Comparison of ENCODE assay signal across 26 mouse cellular contexts in genomic region chr3:67576724-67577123, GRCm38 (mm10). TPM values are rescaled to one million over a fixed set of nuclear protein-coding genes. Genes with fewer than 3 reads are reported as not detected.
DNase-seq lines count a peak whose midpoint lies in the region; ATAC-seq and TF ChIP-seq lines count a peak whose summit lies in the region.
"Had no signal": no experiment of that assay in that cellular context is flagged by ENCODE, and none has a peak within 500 bp of the region (broad histone marks: within the 10 kb centered on the region; RNA-seq: fewer than 3 reads in every experiment).

No protein-coding gene starts in this region.

- in situ Hi-C loops in CH12.LX (cut with MboI; ENCODE audit: low pct_ligation_motif_present, low pct_unique_long_range_greater_than_20kb, low sequenced_read_pairs): no loop called here

- dilution Hi-C loops in CH12.LX (cut with MboI; ENCODE audit: extremely low pct_ligation_motif_present, extremely low pct_unique_long_range_greater_than_20kb, low sequenced_read_pairs): no loop called here

- ATAC-seq in megakaryocyte, adult 5-6 weeks (ENCODE audit: poor library complexity, severe bottlenecking): peak; percentile 19; the same call in 1 of the 2 replicates
- ATAC-seq: CD4-positive, CD25-positive, alpha-beta regulatory T cell, adult 4 months; forebrain, embryonic 14.5 days; forebrain, embryonic 16.5 days had no signal

- peak overlapping the region; percentile 98 for H3K27ac ChIP-seq in CH12.LX (ENCODE audit: insufficient read depth, low read depth)
- peak overlapping the region; percentile 43 for H3K27ac ChIP-seq in bone marrow macrophage, adult 2 months (ENCODE audit: insufficient read depth, low read depth, low read length)
- H3K27ac ChIP-seq: embryonic facial prominence, embryonic 13.5 days; embryonic facial prominence, embryonic 15.5 days; forebrain, embryonic 10.5 days; forebrain, embryonic 12.5 days had no signal

- H3K9me3 ChIP-seq in CH12.LX (replicated peaks; ENCODE audit: low read length): peaks cover 2% of the 10 kb centered on the region
- H3K9me3 ChIP-seq: embryonic facial prominence, embryonic 13.5 days; embryonic facial prominence, embryonic 15.5 days; forebrain, embryonic 10.5 days; forebrain, embryonic 12.5 days had no signal

- peak overlapping the region; percentile 32 to 62 (median 45) for H3K4me3 ChIP-seq in CH12.LX (replicated peaks in 1 of 3; ENCODE audit: low read depth in 2 of 3, low read length in 2 of 3, poor library complexity in 1 of 3)
- H3K4me3 ChIP-seq in bone marrow macrophage, adult 2 months (ENCODE audit: insufficient read depth, low read length): no peak overlapping the region
- H3K4me3 ChIP-seq: embryonic facial prominence, embryonic 13.5 days; embryonic facial prominence, embryonic 15.5 days; erythroblast, embryonic 14.5 days; forebrain, embryonic 10.5 days; forebrain, embryonic 12.5 days had no signal

- TF ChIP-seq POLR2A in CH12.LX (IDR thresholded peaks at IDR 0.05; ENCODE audit: low read depth, low read length): no peak; the same call in 1 of the 2 replicates
- TF ChIP-seq POLR2A in bone marrow macrophage, adult 2 months (IDR thresholded peaks at IDR 0.05; ENCODE audit: borderline replicate concordance, low read depth, low read length): no peak

- no peaks in the 10 kb centered on the region for H3K79me2 ChIP-seq in CH12.LX (replicated peaks; ENCODE audit: control insufficient read depth, extremely low read depth, insufficient read depth, poor library complexity, severe bottlenecking)

- H3K4me1 ChIP-seq in CH12.LX (ENCODE audit: control insufficient read depth in 1 of 2, insufficient read depth in 2 of 2): peaks cover 10 to 47% of the 10 kb centered on the region in 2 experiments
- H3K4me1 ChIP-seq in bone marrow macrophage, adult 2 months (ENCODE audit: control insufficient read depth, insufficient read depth, low read length): peaks cover 15% of the 10 kb centered on the region
- H3K4me1 ChIP-seq: embryonic facial prominence, embryonic 13.5 days; embryonic facial prominence, embryonic 15.5 days; forebrain, embryonic 10.5 days had no signal

- no peaks in the 10 kb centered on the region for H3K36me3 ChIP-seq in CH12.LX (replicated peaks in 1 of 2; ENCODE audit: control insufficient read depth in 1 of 2, insufficient read depth in 1 of 2, low read length in 1 of 2)
- H3K36me3 ChIP-seq in splenic B cell, adult 2 months (ENCODE audit: control insufficient read depth, insufficient read depth, low read length, poor library complexity, severe bottlenecking): no peaks in the 10 kb centered on the region
- H3K36me3 ChIP-seq: embryonic facial prominence, embryonic 13.5 days; embryonic facial prominence, embryonic 15.5 days; forebrain, embryonic 10.5 days; forebrain, embryonic 12.5 days had no signal

- peak; percentile 81 for TF ChIP-seq EP300 in CH12.LX (IDR thresholded peaks at IDR 0.05; ENCODE audit: low read length)

- peak; percentile 4 for TF ChIP-seq RAD21 in CH12.LX (IDR thresholded peaks at IDR 0.05; ENCODE audit: low read depth, low read length)

- peak in 1 of 2 experiments; percentile 39; a peak in 2 of 4 replicates for TF ChIP-seq CTCF in CH12.LX (conservative IDR thresholded peaks at IDR 0.05 in 1 of 2, IDR thresholded peaks at IDR 0.05 in 1 of 2; ENCODE audit: low read depth in 2 of 2, low read length in 2 of 2)
- no peak for TF ChIP-seq CTCF in bone marrow macrophage, adult 2 months (IDR thresholded peaks at IDR 0.05; ENCODE audit: low read depth, low read length)

- no peaks in the 10 kb centered on the region for H3K27me3 ChIP-seq in CH12.LX (replicated peaks)
- H3K27me3 ChIP-seq in splenic B cell, adult 2 months (ENCODE audit: control insufficient read depth, insufficient read depth, low read length, poor library complexity, severe bottlenecking): no peaks in the 10 kb centered on the region

- H3K9ac ChIP-seq in CH12.LX (ENCODE audit: insufficient read depth, low read depth): peak overlapping the region; percentile 82
- H3K9ac ChIP-seq: embryonic facial prominence, embryonic 13.5 days; embryonic facial prominence, embryonic 15.5 days; forebrain, embryonic 12.5 days had no signal

- H3K4me2 ChIP-seq in CH12.LX (ENCODE audit: insufficient read depth, low read depth, poor library complexity, severe bottlenecking): peak overlapping the region; percentile 92
- H3K4me2 ChIP-seq: embryonic facial prominence, embryonic 13.5 days; embryonic facial prominence, embryonic 15.5 days; forebrain, embryonic 12.5 days had no signal

- peak; percentile 81 for DNase-seq in CH12.LX (ENCODE audit: extremely low read depth)
- peak; percentile 30 for DNase-seq in splenic B cell, adult 2 months (ENCODE audit: low read depth, low spot score)
- no peak for DNase-seq in thymus, postnatal 36 days
- no peak for DNase-seq in urinary bladder, postnatal 4 days (ENCODE audit: low spot score in 2 of 2)
- no peak for DNase-seq in urinary bladder, postnatal 14 days (ENCODE audit: low spot score)
- no peak for DNase-seq in kidney, adult 18-20 months
- DNase-seq: adrenal gland, adult 2 months; adrenal gland, postnatal 10 days; adrenal gland, postnatal 25 days; B cell, adult 2 months; cerebellum, adult 11-12 months; cerebellum, adult 8-10 months; cerebellum, adult 9-11 months; cerebellum, postnatal 14 days; cerebellum, postnatal 36 days; embryo, embryonic 11 days had no signal

TF ChIP-seq in CH12.LX, 34 proteins besides CTCF, POLR2A, EP300 and RAD21:
- TF ChIP-seq NRF1 (IDR thresholded peaks at IDR 0.05; ENCODE audit: low read depth, low read length) (no peak), KAT2A (IDR thresholded peaks at IDR 0.05; ENCODE audit: insufficient replicate concordance, low read length) (0 out of 2 replicates have a peak, but pooled peaks have one; percentile 40), PAX5 (IDR thresholded peaks at IDR 0.05; ENCODE audit: low read length) (no peak), JUND (conservative IDR thresholded peaks at IDR 0.05; ENCODE audit: low read depth, low read length) (no peak; the same call in 1 of the 2 replicates), ZNF384 (IDR thresholded peaks at IDR 0.05; ENCODE audit: low read depth, low read length) (no peak), NELFE (IDR thresholded peaks at IDR 0.05; ENCODE audit: low read depth, low read length) (no peak), GABPA (IDR thresholded peaks at IDR 0.05; ENCODE audit: insufficient replicate concordance, low read depth, low read length) (no peak), SMC3 (IDR thresholded peaks at IDR 0.05; ENCODE audit: low read depth, low read length) (no peak), ELF1 (IDR thresholded peaks at IDR 0.05; ENCODE audit: low read depth, low read length) (no peak), HCFC1 (IDR thresholded peaks at IDR 0.05; ENCODE audit: low read depth, low read length) (no peak), CHD2 (IDR thresholded peaks at IDR 0.05; ENCODE audit: low read length) (no peak), MAZ (IDR thresholded peaks at IDR 0.05; ENCODE audit: low read depth, low read length) (no peak), TCF12 (IDR thresholded peaks at IDR 0.05; ENCODE audit: low read depth, low read length) (no peak; the same call in 1 of the 2 replicates), IRF4 (IDR thresholded peaks at IDR 0.05; ENCODE audit: low read depth, low read length) (peak; percentile 64), ZKSCAN1 (IDR thresholded peaks at IDR 0.05; ENCODE audit: borderline replicate concordance, low read depth, low read length) (no peak), CHD1 (IDR thresholded peaks at IDR 0.05; ENCODE audit: low read depth, low read length) (no peak), BHLHE40 (IDR thresholded peaks at IDR 0.05; ENCODE audit: low read depth, low read length) (peak; percentile 51), MXI1 (IDR thresholded peaks at IDR 0.05; ENCODE audit: low read depth, low read length) (peak; percentile 29; the same call in 1 of the 2 replicates), RCOR1 (conservative IDR thresholded peaks at IDR 0.05; ENCODE audit: low read depth, low read length) (no peak), MAFK (IDR thresholded peaks at IDR 0.05; ENCODE audit: insufficient replicate concordance, low read length) (0 out of 2 replicates have a peak, but pooled peaks have one; percentile 21), ZMIZ1 (IDR thresholded peaks at IDR 0.05; ENCODE audit: low read depth, low read length) (no peak), MYC (IDR thresholded peaks at IDR 0.05; ENCODE audit: low read depth, low read length) (no peak), UBTF (IDR thresholded peaks at IDR 0.05; ENCODE audit: low read depth, low read length) (peak; percentile 71; the same call in 1 of the 2 replicates), SIN3A (IDR thresholded peaks at IDR 0.05; ENCODE audit: low read length) (no peak; the same call in 1 of the 2 replicates), ZC3H11A (IDR thresholded peaks at IDR 0.05; ENCODE audit: low read depth, low read length) (no peak), POLR2AphosphoS2 (IDR thresholded peaks at IDR 0.05; ENCODE audit: low read depth, low read length) (no peak), JUN (IDR thresholded peaks at IDR 0.05; ENCODE audit: insufficient read depth, low read depth, low read length) (peak; percentile 24; the same call in 1 of the 2 replicates), TBP (conservative IDR thresholded peaks at IDR 0.05; ENCODE audit: low read depth, low read length) (no peak; the same call in 1 of the 2 replicates), USF2 (conservative IDR thresholded peaks at IDR 0.05; ENCODE audit: low read depth, low read length) (no peak), MEF2A (IDR thresholded peaks at IDR 0.05; ENCODE audit: borderline replicate concordance, low read depth, low read length) (peak; percentile 78), MAX (IDR thresholded peaks at IDR 0.05; ENCODE audit: low read length) (no peak), E2F4 (IDR thresholded peaks at IDR 0.05; ENCODE audit: insufficient replicate concordance, low read depth, low read length) (no peak), ETS1 (conservative IDR thresholded peaks at IDR 0.05; ENCODE audit: low read depth, low read length) (peak; percentile 65), USF1 (IDR thresholded peaks at IDR 0.05; ENCODE audit: low read depth, low read length) (no peak)

RNA-seq across cellular contexts. Expression of gene Mfsd1, which starts 5.8 kb away (rescaled TPM):
- total RNA-seq in CH12.LX (2012; rRNA removed): 44.3 and 50.3 TPM in 2 replicates
- 56.8 and 68.7 TPM in 2 replicates for total RNA-seq in CH12.LX (2014; rRNA removed)
- 82.2 and 95.7 TPM in 2 replicates for polyA plus RNA-seq in CH12.LX (2012; ENCODE audit: insufficient read length, low read depth)
- polyA plus RNA-seq in bone marrow macrophage, adult 2 months (2012; ENCODE audit: insufficient read depth, insufficient read length, missing spikeins): 231 and 232 TPM in 2 replicates
- 94.3 and 108 TPM in 2 replicates for total RNA-seq in megakaryocyte, adult 5-6 weeks (2015)
- total RNA-seq in megakaryocyte, adult 5-6 weeks (2017): 248 and 267 TPM in 2 replicates

Comparison
In these comparisons a context has a peak if more than half of its experiments do, and no peak if none do; other contexts are left out.
1. DNase-seq: peak in CH12.LX (single experiment) and splenic B cell, adult 2 months (single experiment); none in thymus, postnatal 36 days (0 of 2), urinary bladder, postnatal 4 days (0 of 2), urinary bladder, postnatal 14 days (single experiment) and kidney, adult 18-20 months (single experiment).